Mouse (Mus musculus) kidney, embryonic 14.5 days (tissue): ENCODE measurements at regions not wholly inside any gene's neighbourhood (a gene's known extent, or its start where the extent isn't known, plus 50 kb on each side); places are given as distances from the start of the nearest gene placed in this dataset.

Experiments used
- ATAC-seq: fragments of 200-750 bp; cut with Nextera tagmentation; 2 replicates; pipeline ENCODE4 v1.8.0; 2017; ENCODE audit warnings: moderate number of reproducible peaks, mild to moderate bottlenecking, moderate TSS enrichment, moderate library complexity; ENCODE audit not compliant: low FRiP score, low TSS enrichment
- H3K27ac ChIP-seq: fragments of 300-500 bp; sonication (generic); 2 replicates; pipeline ENCODE4 v1.5.1; 2014; ENCODE audit warnings: low read depth, mild to moderate bottlenecking, low read length, moderate library complexity, mixed read lengths
- H3K27me3 ChIP-seq: fragments of 300-500 bp; sonication (generic); 2 replicates; pipeline ENCODE4 v1.6.1; 2014; ENCODE audit warnings: mild to moderate bottlenecking, low read length; ENCODE audit not compliant: control insufficient read depth, insufficient read depth
- H3K36me3 ChIP-seq: fragments of 300-500 bp; sonication (generic); 2 replicates; pipeline ENCODE4 v1.6.1; 2014; ENCODE audit warnings: low read length, mixed read lengths; ENCODE audit not compliant: control insufficient read depth, insufficient read depth
- H3K4me1 ChIP-seq: fragments of 300-500 bp; sonication (generic); 2 replicates; pipeline ENCODE4 v1.6.1; 2014; ENCODE audit warnings: low read length, mixed read lengths; ENCODE audit not compliant: control insufficient read depth, insufficient read depth
- H3K4me2 ChIP-seq: fragments of 300-500 bp; sonication (generic); replicated peaks from 2 replicates; pipeline ENCODE4 v1.6.1; 2014; ENCODE audit warnings: low read depth, mild to moderate bottlenecking, low read length
- H3K4me3 ChIP-seq: fragments of 300-500 bp; sonication (generic); 2 replicates; pipeline ENCODE4 v1.5.1; 2014; ENCODE audit warnings: mild to moderate bottlenecking, low read length
- H3K9ac ChIP-seq: fragments of 300-500 bp; sonication (generic); 2 replicates; pipeline ENCODE4 v1.6.1; 2014; ENCODE audit warnings: low read depth, mild to moderate bottlenecking, low read length, moderate library complexity
- H3K9me3 ChIP-seq: fragments of 300-500 bp; sonication (generic); 2 replicates; pipeline ENCODE4 v1.6.1; 2016; ENCODE audit warnings: low read length; ENCODE audit not compliant: control insufficient read depth
- WGBS: fragments of 180-500 bp; shearing (Covaris S2); extraction: QIAGEN DNeasy Blood & Tissue Kit; methylation state at CpG from one replicate; pipeline ENCODE4 v1.1.7; 2014; 5-methylcytosine and 5-hydroxymethylcytosine counted together

GRCm38 (mm10) chr15:93189266-93189855 lies 85.6 kb downstream of the Gxylt1 start:
- Histone ChIP-seq H3K4me2 (no peak overlapping the region), H3K27me3 (no peaks in the 10 kb centered on the region), H3K9me3 (no peaks in the 10 kb centered on the region), H3K4me3 (no peak overlapping the region), H3K4me1 (no peaks in the 10 kb centered on the region), H3K9ac (no peak overlapping the region), H3K27ac (no peak overlapping the region), H3K36me3 (no peaks in the 10 kb centered on the region)
- WGBS: 88% methylated on average over 7 of the region's 7 CpGs
- no peak for ATAC-seq

GRCm38 (mm10) chr15:93176221-93176620 lies 98.8 kb downstream of the Gxylt1 start:
- Histone ChIP-seq H3K4me1 (no peaks in the 10 kb centered on the region), H3K4me3 (no peak overlapping the region), H3K27me3 (no peaks in the 10 kb centered on the region), H3K9me3 (no peaks in the 10 kb centered on the region), H3K27ac (no peak overlapping the region), H3K4me2 (no peak overlapping the region), H3K9ac (no peak overlapping the region), H3K36me3 (no peaks in the 10 kb centered on the region)
- no peak for ATAC-seq
- 90% methylated on average over 5 of the region's 5 CpGs for WGBS

- H3K27ac ChIP-seq: no peak overlapping the region
- 47% methylated on average over 3 of the region's 3 CpGs for WGBS
- H3K9me3 ChIP-seq: peaks cover 3% of the 10 kb centered on the region; the same call in 1 of the 2 replicates
- H3K4me3 ChIP-seq: no peak overlapping the region
- ATAC-seq: peak; percentile 84
- no peaks in the 10 kb centered on the region for H3K36me3 ChIP-seq
- H3K4me1 ChIP-seq: no peaks in the 10 kb centered on the region
- no peak overlapping the region for H3K9ac ChIP-seq
- H3K27me3 ChIP-seq: no peaks in the 10 kb centered on the region
- H3K4me2 ChIP-seq: no peak overlapping the region
Observed at GRCm38 (mm10) chr15:93168784-93169183, 106.2 kb downstream of the Gxylt1 start.

GRCm38 (mm10) chr15:93167451-93167850 lies 107.5 kb downstream of the Gxylt1 start:
- Histone ChIP-seq H3K4me1 (0 out of 2 replicates have a peak, but pooled peaks cover 1% of the 10 kb centered on the region), H3K36me3 (no peaks in the 10 kb centered on the region), H3K27ac (no peak overlapping the region), H3K27me3 (no peaks in the 10 kb centered on the region), H3K9me3 (peaks cover 3% of the 10 kb centered on the region; the same call in 1 of the 2 replicates), H3K4me2 (no peak overlapping the region), H3K9ac (no peak overlapping the region), H3K4me3 (no peak overlapping the region)
- ATAC-seq: no peak
- 94% methylated on average over 9 of the region's 9 CpGs for WGBS

- Histone ChIP-seq H3K27ac (peak overlapping the region; percentile 5; the same call in 1 of the 2 replicates), H3K9ac (no peak overlapping the region), H3K4me3 (no peak overlapping the region), H3K36me3 (no peaks in the 10 kb centered on the region), H3K4me2 (peak overlapping the region; percentile 8; the same call in 1 of the 2 replicates), H3K4me1 (0 out of 2 replicates have a peak, but pooled peaks cover 3% of the 10 kb centered on the region), H3K9me3 (peaks cover 3% of the 10 kb centered on the region; the same call in 1 of the 2 replicates), H3K27me3 (no peaks in the 10 kb centered on the region)
- WGBS: 57% methylated on average over 25 of the region's 25 CpGs
- peak; percentile 79; the same call in 1 of the 2 replicates for ATAC-seq
Observed at GRCm38 (mm10) chr15:93161924-93162910, 112.8 kb downstream of the Gxylt1 start.

- Histone ChIP-seq H3K4me3 (no peak overlapping the region), H3K27me3 (no peaks in the 10 kb centered on the region), H3K9ac (no peak overlapping the region), H3K4me1 (0 out of 2 replicates have a peak, but pooled peaks cover 3% of the 10 kb centered on the region), H3K36me3 (no peaks in the 10 kb centered on the region), H3K9me3 (no peaks in the 10 kb centered on the region), H3K27ac (no peak overlapping the region), H3K4me2 (no peak overlapping the region)
- WGBS: 80% methylated on average over 7 of the region's 7 CpGs
- ATAC-seq: no peak
Observed at GRCm38 (mm10) chr15:93161329-93161728, 113.7 kb downstream of the Gxylt1 start.

- no peak for ATAC-seq
- H3K9ac ChIP-seq: no peak overlapping the region
- H3K27me3 ChIP-seq: no peaks in the 10 kb centered on the region
- H3K27ac ChIP-seq: no peak overlapping the region
- H3K4me1 ChIP-seq: no peaks in the 10 kb centered on the region
- WGBS: 80% methylated on average over 3 of the region's 3 CpGs
- H3K4me3 ChIP-seq: no peak overlapping the region
- H3K4me2 ChIP-seq: no peak overlapping the region
- no peaks in the 10 kb centered on the region for H3K9me3 ChIP-seq
- H3K36me3 ChIP-seq: no peaks in the 10 kb centered on the region
Observed at GRCm38 (mm10) chr15:93155756-93156155, 119.2 kb downstream of the Gxylt1 start.

- 56% methylated on average over 4 of the region's 4 CpGs for WGBS
- no peaks in the 10 kb centered on the region for H3K36me3 ChIP-seq
- no peak overlapping the region for H3K4me2 ChIP-seq
- no peak for ATAC-seq
- no peaks in the 10 kb centered on the region for H3K27me3 ChIP-seq
- no peak overlapping the region for H3K4me3 ChIP-seq
- no peaks in the 10 kb centered on the region for H3K9me3 ChIP-seq
- no peaks in the 10 kb centered on the region for H3K4me1 ChIP-seq
- H3K9ac ChIP-seq: no peak overlapping the region
- no peak overlapping the region for H3K27ac ChIP-seq
Observed at GRCm38 (mm10) chr15:93154022-93154421, 121.0 kb downstream of the Gxylt1 start.

- Histone ChIP-seq H3K4me3 (no peak overlapping the region), H3K36me3 (no peaks in the 10 kb centered on the region), H3K9me3 (no peaks in the 10 kb centered on the region), H3K4me2 (no peak overlapping the region), H3K4me1 (no peaks in the 10 kb centered on the region), H3K9ac (no peak overlapping the region), H3K27ac (no peak overlapping the region), H3K27me3 (no peaks in the 10 kb centered on the region)
- no peak for ATAC-seq
- 67% methylated on average over 9 of the region's 9 CpGs for WGBS
Observed at GRCm38 (mm10) chr15:93144899-93145298, 130.1 kb downstream of the Gxylt1 start.
